Mouse (Mus musculus) megakaryocyte, embryonic 14.5 days (primary cell): ENCODE results near the gene Rhbg.

Experiments used
- FLI1 ChIP-seq: IDR thresholded peaks from 2 replicates; pipeline ENCODE4 v1.6.1; 2012; ENCODE audit warnings: low read length, inconsistent platforms, mixed read lengths
- GATA1 ChIP-seq: IDR thresholded peaks from 3 replicates; pipeline ENCODE4 v1.6.1; 2012; ENCODE audit warnings: mixed read lengths, low read length, inconsistent platforms, borderline replicate concordance

GRCm38 (mm10) chr3:88202986-88203385 lies 51.5 kb downstream of the Rhbg start:
- no peak for TF ChIP-seq GATA1
- no peak for TF ChIP-seq FLI1
